Mouse (Mus musculus) adrenal gland (tissue): ENCODE measurements at regions not wholly inside any gene's neighbourhood (a gene's known extent, or its start where the extent isn't known, plus 50 kb on each side); places are given as distances from the start of the nearest gene placed in this dataset.

ENCODE experiments used
- intact Hi-C: fragments of 180-260 bp; cut with DNase I; formaldehyde crosslinking; loops from one replicate; pipeline ENCODE4 v1.15.1; 2025

- intact Hi-C loops = no loop called here
Observed at GRCm38 (mm10) chr11:17883276-17883675, 70.4 kb downstream of the Etaa1 start.
